Mouse (Mus musculus) stomach, embryonic 14.5 days (tissue): ENCODE results near the gene Olfr433. TPM values are rescaled to one million over a fixed set of nuclear protein-coding genes. Genes with fewer than 3 reads are reported as not detected.
"Not testable (repeated sequence)": the region's sequence is repeated elsewhere in the genome, so short reads cannot be mapped to it uniquely, and the experiment has no call there.

Experiments
- ATAC-seq: fragments of 200-750 bp; cut with Nextera tagmentation; 2 replicates; pipeline ENCODE4 v1.8.0; 2017; ENCODE audit warnings: low read depth, moderate TSS enrichment; ENCODE audit not compliant: insufficient number of reproducible peaks, insufficient read depth, low FRiP score
- H3K27ac ChIP-seq: fragments of 300-500 bp; sonication (generic); 2 replicates; pipeline ENCODE4 v1.5.1; 2014; ENCODE audit warnings: mild to moderate bottlenecking, low read length, moderate library complexity, mixed read lengths
- H3K27me3 ChIP-seq: fragments of 300-500 bp; sonication (generic); 2 replicates; pipeline ENCODE4 v1.6.1; 2014; ENCODE audit warnings: low read length, control low read depth, mixed read lengths; ENCODE audit not compliant: control insufficient read depth, insufficient read depth
- H3K36me3 ChIP-seq: fragments of 300-500 bp; sonication (generic); 2 replicates; pipeline ENCODE4 v1.6.1; 2014; ENCODE audit warnings: mild to moderate bottlenecking, control low read depth, low read length, moderate library complexity, mixed read lengths; ENCODE audit not compliant: control insufficient read depth, insufficient read depth
- H3K4me1 ChIP-seq: fragments of 300-500 bp; sonication (generic); 2 replicates; pipeline ENCODE4 v1.6.1; 2014; ENCODE audit warnings: low read length, control low read depth, mixed read lengths; ENCODE audit not compliant: control insufficient read depth, insufficient read depth
- H3K4me2 ChIP-seq: fragments of 300-500 bp; sonication (generic); replicated peaks from 2 replicates; pipeline ENCODE4 v1.6.1; 2014; ENCODE audit warnings: low read depth, low read length, control low read depth
- H3K4me3 ChIP-seq: fragments of 300-500 bp; sonication (generic); 2 replicates; pipeline ENCODE4 v1.5.1; 2014; ENCODE audit warnings: low read depth, low read length, control low read depth
- H3K9ac ChIP-seq: fragments of 300-500 bp; sonication (generic); replicated peaks from 2 replicates; pipeline ENCODE4 v1.6.1; 2014; ENCODE audit warnings: low read depth, mild to moderate bottlenecking, control low read depth, low read length, moderate library complexity, mixed read lengths
- H3K9me3 ChIP-seq: fragments of 300-500 bp; sonication (generic); 2 replicates; pipeline ENCODE4 v1.6.1; 2016; ENCODE audit warnings: low read depth, low read length, control low read depth; ENCODE audit not compliant: control insufficient read depth
- WGBS: fragments of 180-500 bp; shearing (Covaris S2); extraction: QIAGEN DNeasy Blood & Tissue Kit; methylation state at CpG from one replicate; pipeline ENCODE4 v1.1.7; 2014; 5-methylcytosine and 5-hydroxymethylcytosine counted together
- polyA plus RNA-seq: library from polyadenylated mRNA; unstranded; fragments of >200 nt; fragmentation: Nextera tagmentation; extraction: Ambion mirVana; gene quantifications from 2 replicates; pipeline ENCODE4 v1.2.1, GENCODE M21; 2014

Gene Olfr433
- not detected in 2 replicates for polyA plus RNA-seq

- no peak within 1 kb of the TSS for H3K4me3 ChIP-seq
- no peak for ATAC-seq
- no peaks in the 10 kb centered on the region for H3K27me3 ChIP-seq
- no peaks in the 10 kb centered on the region for H3K36me3 ChIP-seq
- no peaks in the 10 kb centered on the region for H3K9me3 ChIP-seq
- no peak within 1 kb of the TSS for H3K9ac ChIP-seq
- no peak within 1 kb of the TSS for H3K27ac ChIP-seq
- H3K4me2 ChIP-seq = no peak within 1 kb of the TSS
- H3K4me1 ChIP-seq = no peaks in the 10 kb centered on the region
- 61% methylated on average over 7 of the region's 7 CpGs for WGBS
These were observed at the start of gene Olfr433 for GRCm38 (mm10) chr1:174040523-174041177. Gene Olfr433, plus strand, starts transcription at chr1:174040705.

- Histone ChIP-seq H3K4me1 (no peaks in the 10 kb centered on the region), H3K9me3 (no peaks in the 10 kb centered on the region), H3K27me3 (no peaks in the 10 kb centered on the region), H3K9ac (no peak overlapping the region), H3K4me3 (no peak overlapping the region), H3K36me3 (no peaks in the 10 kb centered on the region), H3K4me2 (no peak overlapping the region), H3K27ac (no peak overlapping the region)
- 79% methylated on average over 4 of the region's 4 CpGs for WGBS
- no peak for ATAC-seq
These were observed 45.5 kb upstream of the Olfr433 start for GRCm38 (mm10) chr1:173995003-173995402.

GRCm38 (mm10) chr1:174004352-174005109, 36.0 kb upstream of the Olfr433 start:
- H3K9me3 ChIP-seq, H3K4me2 ChIP-seq, H3K4me3 ChIP-seq, ATAC-seq, H3K27ac ChIP-seq, H3K27me3 ChIP-seq, H3K9ac ChIP-seq, H3K36me3 ChIP-seq, H3K4me1 ChIP-seq: not testable (repeated sequence)
- WGBS = 68% methylated on average over 2 of the region's 3 CpGs

GRCm38 (mm10) chr1:174007050-174007449, 33.5 kb upstream of the Olfr433 start:
- H3K27me3 ChIP-seq, H3K9me3 ChIP-seq: not testable (repeated sequence)

GRCm38 (mm10) chr1:174031698-174032097, 8.8 kb upstream of the Olfr433 start, which contains the start of gene Ifi205:
Gene Ifi205, minus strand, starts transcription at chr1:174031810.
- 33% methylated on average over 1 of the region's 1 CpGs for WGBS
- ATAC-seq = no peak

More at GRCm38 (mm10) chr1:174007050-174007449, 33.5 kb upstream of the Olfr433 start:
- H3K27ac ChIP-seq, H3K4me3 ChIP-seq, H3K9ac ChIP-seq, H3K4me2 ChIP-seq, H3K36me3 ChIP-seq, ATAC-seq, H3K4me1 ChIP-seq: not testable (repeated sequence)

GRCm38 (mm10) chr1:174035841-174036240, 4.7 kb upstream of the Olfr433 start:
- H3K27ac ChIP-seq = no peak overlapping the region
- H3K36me3 ChIP-seq = no peaks in the 10 kb centered on the region
- no peak for ATAC-seq
- no peaks in the 10 kb centered on the region for H3K27me3 ChIP-seq
- no peaks in the 10 kb centered on the region for H3K9me3 ChIP-seq
- no peak overlapping the region for H3K4me2 ChIP-seq
- H3K4me3 ChIP-seq = no peak overlapping the region
- no peaks in the 10 kb centered on the region for H3K4me1 ChIP-seq
- WGBS = 63% methylated on average over 4 of the region's 4 CpGs
- no peak overlapping the region for H3K9ac ChIP-seq

More at GRCm38 (mm10) chr1:174031698-174032097, 8.8 kb upstream of the Olfr433 start, which contains the start of gene Ifi205:
- H3K4me3 ChIP-seq = no peak within 1 kb of the TSS
- no peaks in the 10 kb centered on the region for H3K36me3 ChIP-seq
- no peak within 1 kb of the TSS for H3K9ac ChIP-seq
- no peaks in the 10 kb centered on the region for H3K9me3 ChIP-seq
- H3K27me3 ChIP-seq = no peaks in the 10 kb centered on the region
- no peak within 1 kb of the TSS for H3K27ac ChIP-seq
- H3K4me2 ChIP-seq = no peak within 1 kb of the TSS
- H3K4me1 ChIP-seq = no peaks in the 10 kb centered on the region

- Histone ChIP-seq H3K9ac (no peak overlapping the region), H3K36me3 (no peaks in the 10 kb centered on the region), H3K27me3 (no peaks in the 10 kb centered on the region), H3K4me1 (no peaks in the 10 kb centered on the region), H3K27ac (no peak overlapping the region), H3K4me2 (no peak overlapping the region), H3K4me3 (no peak overlapping the region), H3K9me3 (no peaks in the 10 kb centered on the region)
- WGBS = 83% methylated on average over 3 of the region's 3 CpGs
- ATAC-seq = no peak
These were observed 2.0 kb upstream of the Olfr433 start for GRCm38 (mm10) chr1:174038480-174038879.

- H3K36me3 ChIP-seq, H3K9me3 ChIP-seq, H3K27ac ChIP-seq, H3K4me3 ChIP-seq, H3K9ac ChIP-seq, H3K4me2 ChIP-seq, H3K4me1 ChIP-seq, H3K27me3 ChIP-seq: not testable (repeated sequence)
- ATAC-seq = peak; percentile 23; the same call in 1 of the 2 replicates
- WGBS = 88% methylated on average over 12 of the region's 12 CpGs
These were observed 1.8 kb downstream of the Olfr433 start for GRCm38 (mm10) chr1:174042091-174042884.
